Mouse (Mus musculus) stomach, postnatal 0 days (tissue): ENCODE data around the gene Hpd. TPM values are rescaled to one million over a fixed set of nuclear protein-coding genes. Genes with fewer than 3 reads are reported as not detected.

ENCODE experiments used
- ATAC-seq: fragments of 200-750 bp; cut with Nextera tagmentation; 2 replicates; pipeline ENCODE4 v1.8.0; 2017; ENCODE audit not compliant: low FRiP score, low TSS enrichment
- DNase-seq: peaks from one replicate; pipeline ENCODE4 v3.0.0-alpha.2; 2016; ENCODE audit warnings: low spot score
- H3K27ac ChIP-seq: fragments of 300-500 bp; sonication (generic); replicated peaks from 2 replicates; pipeline ENCODE4 v1.5.1; 2014; ENCODE audit warnings: mild to moderate bottlenecking, control low read depth
- H3K27me3 ChIP-seq: fragments of 300-500 bp; sonication (generic); 2 replicates; pipeline ENCODE4 v1.6.1; 2014; ENCODE audit warnings: low read length; ENCODE audit not compliant: control insufficient read depth, insufficient read depth
- H3K36me3 ChIP-seq: fragments of 300-500 bp; sonication (generic); 2 replicates; pipeline ENCODE4 v1.6.1; 2014; ENCODE audit warnings: low read length, mixed read lengths; ENCODE audit not compliant: control insufficient read depth, insufficient read depth
- H3K4me1 ChIP-seq: fragments of 300-500 bp; sonication (generic); replicated peaks from 2 replicates; pipeline ENCODE4 v1.6.1; 2014; ENCODE audit warnings: antibody characterized with exemption; ENCODE audit not compliant: control insufficient read depth, insufficient read depth
- H3K4me2 ChIP-seq: fragments of 300-500 bp; sonication (generic); replicated peaks from 2 replicates; pipeline ENCODE4 v1.6.1; 2014; ENCODE audit warnings: low read depth, mild to moderate bottlenecking, control low read depth, moderate library complexity
- H3K4me3 ChIP-seq: fragments of 300-500 bp; sonication (generic); 2 replicates; pipeline ENCODE4 v1.5.1; 2014; ENCODE audit warnings: low read depth, low read length, control low read depth
- H3K9ac ChIP-seq: fragments of 300-500 bp; sonication (generic); 2 replicates; pipeline ENCODE4 v1.6.1; 2014; ENCODE audit warnings: mild to moderate bottlenecking, low read length, control low read depth, mixed read lengths
- H3K9me3 ChIP-seq: fragments of 300-500 bp; sonication (generic); 2 replicates; pipeline ENCODE4 v1.6.1; 2016; ENCODE audit warnings: low read length; ENCODE audit not compliant: control insufficient read depth
- CTCF ChIP-seq: IDR thresholded peaks from 2 replicates; pipeline ENCODE4 v1.5.1; 2016; ENCODE audit warnings: antibody characterized with exemption, low read depth, mild to moderate bottlenecking, moderate library complexity
- EP300 ChIP-seq: optimal IDR thresholded peaks from 2 replicates; pipeline ENCODE3; 2016; ENCODE audit warnings: antibody characterized with exemption
- WGBS: fragments of 180-500 bp; shearing (Covaris S2); extraction: QIAGEN DNeasy Blood & Tissue Kit; methylation state at CpG from one replicate; pipeline ENCODE4 v1.1.7; 2014; 5-methylcytosine and 5-hydroxymethylcytosine counted together
- polyA plus RNA-seq: library from polyadenylated mRNA; unstranded; fragments of >200 nt; fragmentation: Nextera tagmentation; extraction: Ambion mirVana; gene quantifications from 2 replicates; pipeline ENCODE4 v1.2.1, GENCODE M21; 2015

The Hpd gene
- polyA plus RNA-seq, 1 experiment from 2014 or later, result 0.69 TPM

DNA sequence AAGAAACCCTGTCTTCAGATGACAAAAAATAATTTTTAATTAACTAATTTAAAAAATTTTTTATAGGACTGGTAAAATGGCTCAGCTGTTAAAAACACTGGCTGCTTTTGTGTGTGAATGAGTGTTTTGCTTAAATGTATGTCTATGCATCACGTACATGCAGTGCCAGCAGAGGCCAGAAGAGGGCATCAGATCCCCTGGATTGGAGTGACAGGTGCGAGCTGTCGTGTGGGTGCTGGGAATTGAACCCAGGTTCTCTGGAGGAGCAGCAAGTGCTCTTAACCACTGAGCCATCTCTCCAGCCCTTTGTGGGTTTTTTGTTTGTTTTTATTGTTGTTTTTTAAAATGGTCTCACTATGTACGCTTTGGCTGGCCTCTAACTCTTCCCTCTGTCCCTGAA is 60.3 kb downstream of the Hpd start:
- Histone ChIP-seq H3K27ac (no peak overlapping the region), H3K9ac (no peak overlapping the region), H3K9me3 (no peaks in the 10 kb centered on the region), H3K4me3 (no peak overlapping the region), H3K27me3 (no peaks in the 10 kb centered on the region), H3K4me1 (no peaks in the 10 kb centered on the region), H3K4me2 (no peak overlapping the region), H3K36me3 (no peaks in the 10 kb centered on the region; the same call in 1 of the 2 replicates)
- 88% methylated on average over 4 of the region's 4 CpGs for WGBS
- DNase-seq (no peak), ATAC-seq (no peak)
- TF ChIP-seq CTCF, result peak; percentile 63
- TF ChIP-seq EP300, result no peak

Other genes starting within 250 kb of the Hpd start
- 15.3 and 15.5 TPM in 2 replicates for gene Kdm2b, start 192.9 kb downstream of the Hpd start, polyA plus RNA-seq
- gene Orai1, start 167.7 kb downstream of the Hpd start, polyA plus RNA-seq, result 29.6 TPM in 2 replicates
- 0.41 TPM in 1 of 2 replicates, not detected in the other for gene Morn3, start 135.7 kb downstream of the Hpd start, polyA plus RNA-seq
- 8.0 and 9.1 TPM in 2 replicates for gene Tmem120b, start 114.3 kb downstream of the Hpd start, polyA plus RNA-seq
- gene Rhof, start 50.0 kb downstream of the Hpd start, polyA plus RNA-seq, result 18.6 and 22.3 TPM in 2 replicates
- gene Setd1b, start 40.5 kb downstream of the Hpd start, polyA plus RNA-seq, result 4.5 and 4.7 TPM in 2 replicates
- 48.6 and 51.4 TPM in 2 replicates for gene Psmd9, start 13.3 kb downstream of the Hpd start, polyA plus RNA-seq
- gene Wdr66, start 69.4 kb upstream of the Hpd start, polyA plus RNA-seq, result 0.22 and 0.30 TPM in 2 replicates
- 5.9 and 6.4 TPM in 2 replicates for gene Bcl7a, start 161.1 kb upstream of the Hpd start, polyA plus RNA-seq
- gene Mlxip, start 212.1 kb upstream of the Hpd start, polyA plus RNA-seq, result 10.5 and 13.2 TPM in 2 replicates